Mouse (Mus musculus): ENCODE data around the gene Anks3.

Anks3 gene

DNA sequence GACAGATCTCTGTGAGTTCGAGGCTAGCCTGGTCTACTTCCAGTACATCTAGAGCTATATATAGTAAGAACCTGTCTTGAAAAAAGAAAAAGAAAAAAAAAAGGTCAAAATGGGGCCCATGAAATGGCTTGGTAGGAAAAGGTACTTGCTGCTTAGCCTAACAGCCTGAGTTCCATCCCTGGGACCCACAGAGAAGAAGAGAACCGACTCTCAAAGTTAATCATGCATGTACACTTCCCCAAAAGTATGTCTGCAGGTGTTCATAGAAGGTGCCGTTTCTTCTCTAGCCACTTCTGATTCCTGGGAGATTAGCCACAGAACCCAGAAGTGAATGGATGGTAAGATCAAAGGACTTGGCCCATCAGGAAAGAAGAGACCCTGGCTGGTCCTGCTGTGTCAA is 4.4 kb upstream of the Anks3 start:
- DNase-seq (ENCODE audit: extremely low spot score): no peak

DNA sequence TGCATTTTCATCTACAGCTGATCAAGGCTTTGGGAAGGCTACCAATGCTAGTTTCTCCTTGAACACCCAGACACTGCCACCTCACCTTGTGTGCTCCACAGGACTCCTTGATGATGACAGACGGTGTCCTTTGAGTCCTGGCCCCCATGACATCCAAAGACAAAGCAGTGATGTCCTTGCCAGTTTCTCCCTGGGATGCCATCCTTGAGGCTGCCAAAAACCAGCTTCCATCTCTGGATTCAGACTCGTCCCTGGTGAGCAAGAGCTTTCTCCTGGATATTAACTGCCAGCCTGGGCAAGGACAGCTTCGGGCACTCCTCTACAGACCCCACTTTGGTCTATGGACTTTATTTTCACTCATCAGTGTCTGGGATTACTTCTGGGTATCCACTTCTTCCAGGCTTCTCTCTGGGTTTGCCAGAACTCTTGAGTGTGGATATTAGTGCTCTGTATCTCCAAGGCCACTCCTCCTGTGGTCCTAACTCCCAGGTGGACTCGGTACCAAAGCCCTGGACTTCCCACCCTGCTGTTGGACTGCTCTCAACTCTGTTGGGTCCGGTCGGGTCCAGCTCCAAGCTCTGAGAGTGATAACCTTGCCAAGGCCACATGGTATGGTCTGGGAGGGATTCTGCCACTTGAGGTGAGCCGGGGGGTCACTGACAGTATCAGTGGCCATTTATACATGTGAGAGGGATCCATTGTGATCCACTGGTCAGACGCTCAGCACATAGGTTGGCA is 1.6 kb upstream of the Anks3 start:
- DNase-seq (ENCODE audit: extremely low spot score): no peak

DNA sequence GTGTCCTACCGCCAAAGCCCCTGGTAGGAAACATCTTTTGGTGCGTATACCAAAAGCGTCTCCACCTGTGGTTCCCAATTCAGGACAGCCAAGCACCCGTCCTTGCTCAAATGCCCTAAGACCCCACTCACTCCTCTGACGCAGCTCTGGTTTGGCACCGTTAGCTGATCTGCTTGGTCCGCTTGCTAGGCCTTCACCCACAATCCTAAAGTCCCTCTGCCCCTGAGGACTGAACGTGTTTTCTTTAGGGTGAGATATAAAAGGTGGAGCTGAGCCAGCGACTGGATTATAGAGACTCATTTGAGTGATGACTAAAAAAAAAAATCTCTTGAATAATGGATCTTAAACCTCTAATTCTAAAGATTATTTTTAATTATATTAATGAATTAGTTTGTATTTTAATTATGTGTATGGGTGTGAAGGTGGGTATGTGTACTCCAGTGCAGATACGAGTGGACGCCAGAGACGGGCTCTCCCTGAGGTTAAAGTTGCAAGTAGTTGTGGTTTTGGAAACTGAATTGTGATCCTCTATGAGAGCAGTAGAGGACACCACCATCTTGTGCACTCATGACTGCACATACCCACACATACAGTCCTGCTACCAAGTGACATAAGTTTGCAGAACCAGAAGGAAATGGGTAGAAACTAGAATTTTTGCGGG is 856 bp upstream of the Anks3 start:
- DNase-seq (ENCODE audit: extremely low spot score): no peak

DNA sequence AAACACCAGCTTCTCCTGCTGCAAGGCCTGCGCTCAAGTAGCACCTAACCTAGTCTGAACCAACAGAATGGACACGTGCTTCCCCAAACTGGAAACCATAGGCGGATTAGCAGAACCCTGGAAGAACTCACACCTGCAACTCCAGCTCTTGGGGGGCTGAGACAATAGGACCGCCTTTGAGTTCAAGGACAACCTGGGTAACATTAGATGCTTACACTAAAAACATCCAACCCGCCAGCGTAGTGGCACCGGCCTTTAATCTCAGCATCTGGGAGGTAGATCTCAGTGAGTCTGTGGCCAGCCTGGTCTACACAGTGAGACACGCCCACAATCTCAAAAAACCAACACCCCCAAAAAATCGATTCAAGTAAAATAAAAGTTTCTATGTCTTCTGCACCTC is 659 bp downstream of the Anks3 start:
- no peak for DNase-seq (ENCODE audit: extremely low spot score)

DNA sequence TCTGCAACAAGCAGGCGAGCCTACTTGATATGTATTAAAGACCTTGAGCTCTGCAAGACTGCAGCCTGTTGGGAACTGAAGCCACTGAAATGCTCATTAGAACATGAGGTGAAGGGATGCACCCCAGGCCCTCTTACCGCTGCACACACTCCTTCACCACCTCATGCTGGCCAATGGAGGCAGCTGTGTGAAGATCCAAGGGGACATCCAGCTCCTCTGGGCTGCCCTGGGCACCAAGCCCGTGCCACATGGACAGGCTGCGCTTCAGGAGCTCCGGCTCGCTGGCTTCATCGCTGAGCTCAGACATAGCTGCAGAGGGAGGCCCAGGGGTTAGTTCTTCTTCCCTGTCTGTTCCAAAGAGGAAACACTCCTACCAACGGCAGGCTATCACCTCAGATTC is 3.7 kb downstream of the Anks3 start:
- no peak for DNase-seq (ENCODE audit: extremely low spot score)

DNA sequence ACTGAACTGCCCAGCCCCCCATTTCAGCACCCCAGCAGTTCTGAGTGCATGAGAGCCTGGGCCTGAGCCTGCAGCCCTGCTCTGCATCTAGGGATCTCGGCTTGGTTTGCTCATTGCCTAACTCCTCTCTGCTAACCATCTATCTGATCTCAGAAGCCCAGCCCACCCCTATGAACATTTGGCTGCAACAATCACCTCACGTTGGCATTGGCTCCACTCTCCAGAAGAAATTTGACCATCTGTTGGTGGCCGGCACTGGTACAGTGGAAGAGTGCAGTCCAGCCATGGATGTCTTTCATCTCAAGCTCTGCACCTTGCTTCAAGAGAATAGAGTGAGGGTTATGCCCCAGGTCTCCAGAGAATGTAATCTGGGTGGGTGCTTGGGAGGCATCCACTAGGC is 6.6 kb downstream of the Anks3 start:
- DNase-seq (ENCODE audit: extremely low spot score): no peak

DNA sequence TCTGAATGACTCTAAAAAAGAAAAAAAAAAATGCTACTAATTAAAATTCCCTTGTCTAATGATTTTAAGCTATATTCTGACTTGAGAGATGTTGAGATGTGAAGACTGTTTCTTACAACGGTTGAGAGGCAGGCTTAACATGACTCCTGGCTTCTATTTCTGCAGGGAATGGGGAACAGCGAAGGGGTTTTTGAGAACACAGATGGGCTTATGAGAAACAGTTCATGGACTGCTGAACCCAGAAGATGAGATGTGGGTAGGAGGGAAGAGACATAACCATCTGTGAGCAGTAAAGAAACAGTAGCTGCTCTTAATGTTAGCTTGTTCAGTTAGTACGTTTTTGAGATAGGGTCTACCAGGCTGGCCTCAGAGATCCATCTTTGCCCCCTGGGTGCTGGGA is 7.4 kb downstream of the Anks3 start:
- no peak for DNase-seq (ENCODE audit: extremely low spot score)

DNA sequence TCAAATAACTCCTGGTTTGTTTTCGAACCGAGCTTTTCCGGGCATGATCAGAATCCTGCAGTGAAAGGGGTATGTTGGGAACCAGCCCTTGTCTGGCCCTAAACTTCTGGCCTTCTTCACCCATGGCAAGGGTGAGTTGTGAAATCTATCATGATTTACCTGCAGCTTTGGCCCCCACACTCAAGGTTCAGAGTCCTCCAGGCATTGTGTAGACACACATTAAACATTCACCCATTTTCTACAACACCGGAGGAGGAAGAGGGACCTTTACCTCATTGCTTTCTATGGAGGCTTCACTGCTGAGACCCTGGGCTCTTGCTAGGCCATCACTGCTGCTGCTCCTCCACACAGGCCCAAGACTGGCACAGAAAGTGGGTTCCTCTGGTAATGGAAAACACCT is 16.6 kb downstream of the Anks3 start:
- DNase-seq (ENCODE audit: extremely low spot score): no peak

DNA sequence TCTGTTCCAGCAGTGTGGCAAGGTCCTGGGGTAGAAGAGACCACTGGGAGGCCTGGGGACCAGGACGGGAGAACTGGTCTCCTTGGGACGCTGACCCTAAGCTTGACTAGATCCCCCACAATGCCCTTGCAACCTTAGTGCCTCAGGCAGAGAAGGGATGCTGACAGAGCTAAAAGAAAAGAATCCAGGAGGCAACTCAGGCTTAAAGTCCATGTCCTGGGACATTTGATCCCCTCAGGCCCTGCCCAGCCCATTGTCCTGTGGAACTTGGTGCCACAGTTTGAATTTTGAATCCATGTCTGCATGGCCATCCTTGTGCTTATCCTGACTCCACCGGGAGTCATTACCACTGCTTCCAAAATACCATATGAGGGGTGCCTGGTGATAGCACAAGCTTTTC is 17.9 kb downstream of the Anks3 start:
- no peak for DNase-seq (ENCODE audit: extremely low spot score)

DNA sequence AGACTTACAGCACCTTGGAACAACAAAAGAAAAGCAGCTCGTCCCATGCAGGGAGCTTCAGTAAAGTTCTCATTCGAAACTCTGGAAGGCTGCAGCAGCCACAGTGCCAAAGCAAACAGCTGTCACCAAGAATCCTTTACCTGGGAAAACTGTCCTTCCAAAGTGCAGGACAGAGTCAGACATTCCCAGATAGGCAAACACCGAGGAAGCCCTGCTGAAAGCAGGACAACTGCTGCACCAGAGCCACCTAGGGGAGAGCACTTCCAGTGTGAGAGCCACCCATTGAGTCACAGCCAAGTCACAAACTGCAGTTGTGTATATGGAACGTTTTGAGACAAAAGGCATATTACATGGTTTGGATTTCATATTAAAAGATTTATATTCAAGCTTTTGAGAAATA is 18.6 kb downstream of the Anks3 start:
- DNase-seq (ENCODE audit: extremely low spot score): no peak

DNA sequence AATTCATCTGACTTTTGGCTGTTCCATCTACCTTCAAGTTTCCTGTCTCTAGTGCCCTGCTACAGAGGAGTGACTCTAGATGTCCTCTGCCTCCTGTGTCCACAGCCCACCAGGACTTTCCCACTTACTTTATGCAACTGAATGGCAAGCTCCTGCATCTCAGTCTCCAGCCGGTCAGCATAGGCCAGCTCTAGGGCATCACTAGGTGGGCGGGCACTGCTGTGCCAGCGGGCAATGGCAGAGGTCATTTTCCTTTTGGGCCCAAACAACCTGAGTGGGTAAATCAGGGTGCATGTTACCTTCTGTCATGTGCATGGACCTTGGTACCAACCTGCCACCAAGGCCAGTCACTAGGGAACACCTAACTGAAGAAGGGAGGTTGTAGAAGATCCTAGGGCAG is 20.6 kb downstream of the Anks3 start:
- no peak for DNase-seq (ENCODE audit: extremely low spot score)

DNA sequence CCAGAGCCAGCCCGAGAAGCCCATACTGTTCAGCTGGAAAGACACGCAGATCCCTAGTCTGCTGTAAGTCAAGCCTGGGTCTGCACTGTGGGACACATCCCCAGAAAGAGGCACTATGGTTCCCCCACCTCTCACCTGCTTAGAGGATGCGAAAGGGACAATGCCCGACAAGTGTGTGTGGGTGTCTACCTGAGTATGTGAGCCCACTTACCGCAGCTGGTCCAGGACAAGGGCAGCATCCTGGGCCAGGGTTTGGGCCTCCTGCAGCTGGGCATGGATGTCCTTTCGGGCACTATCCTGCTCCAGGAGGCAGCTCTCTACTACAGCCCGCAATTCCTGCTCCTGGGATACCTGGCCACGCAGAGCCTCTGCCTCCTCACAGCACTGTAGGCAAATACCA is 21.1 kb downstream of the Anks3 start:
- DNase-seq (ENCODE audit: extremely low spot score): no peak

DNA sequence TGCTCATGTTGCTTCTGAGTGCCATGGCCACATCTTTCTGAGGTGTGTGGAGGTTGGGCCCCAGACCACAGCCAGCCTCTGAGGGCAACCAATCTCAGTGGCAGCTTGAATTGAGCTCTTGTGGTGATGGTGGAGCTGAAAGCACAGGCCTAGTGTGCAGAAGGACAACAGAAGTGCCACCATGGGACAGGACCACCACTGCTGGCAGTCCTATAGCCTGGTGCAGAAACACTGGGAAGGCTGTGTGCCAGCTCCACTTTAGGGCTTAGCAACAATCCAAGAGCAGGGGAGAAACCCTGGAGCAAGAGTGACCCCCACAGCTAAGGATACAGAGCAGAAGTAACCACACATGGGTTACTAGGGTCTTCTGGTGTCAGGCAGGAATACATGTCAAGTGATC is 23.0 kb downstream of the Anks3 start:
- DNase-seq (ENCODE audit: extremely low spot score): no peak

DNA sequence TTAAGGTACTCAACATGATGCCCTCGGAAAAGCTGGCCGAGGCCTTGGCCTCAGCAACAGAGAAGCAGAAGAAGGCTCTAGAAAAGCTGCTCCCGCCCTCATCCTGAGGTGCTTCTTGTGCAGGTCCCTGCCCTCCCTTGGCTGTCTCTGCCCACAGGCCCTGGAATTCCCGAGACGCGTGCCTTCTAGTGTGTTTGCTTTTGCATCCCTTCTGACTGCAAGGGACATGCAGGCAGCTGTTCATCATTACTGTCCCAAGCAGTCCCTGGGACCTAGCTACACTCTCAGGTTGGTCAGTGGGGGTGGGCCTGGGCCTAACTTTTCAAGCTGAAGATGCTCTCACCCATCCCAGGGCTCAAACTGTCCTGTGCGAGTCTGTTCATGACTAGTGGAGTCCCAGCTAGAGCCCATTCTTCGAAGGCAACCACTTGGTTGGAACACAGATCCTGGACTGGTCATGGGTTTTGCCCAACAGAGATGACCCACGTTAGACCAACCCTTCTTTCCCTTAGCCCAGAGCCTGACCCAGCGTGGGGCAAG is 23.6 kb downstream of the Anks3 start:
- no peak for DNase-seq (ENCODE audit: extremely low spot score)

DNA sequence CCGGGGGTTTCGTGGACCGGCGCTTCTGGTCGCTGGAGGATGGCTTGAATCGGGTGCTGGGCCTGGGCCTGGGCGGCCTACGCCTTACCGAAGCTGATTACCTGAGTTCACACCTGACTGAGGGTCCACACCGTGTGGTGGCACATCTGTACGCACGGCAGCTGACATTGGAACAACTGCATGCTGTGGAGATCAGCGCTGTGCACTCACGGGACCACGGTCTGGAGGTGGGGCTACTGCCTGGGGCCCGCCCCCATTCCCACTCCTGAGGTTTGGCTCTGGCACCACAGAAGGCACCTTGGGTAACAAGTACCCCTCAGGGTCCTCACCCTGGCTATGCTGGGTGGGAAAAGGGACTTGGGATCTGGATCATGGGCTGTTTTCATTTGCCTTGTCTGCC is 24.6 kb downstream of the Anks3 start:
- DNase-seq (ENCODE audit: extremely low spot score): no peak

DNA sequence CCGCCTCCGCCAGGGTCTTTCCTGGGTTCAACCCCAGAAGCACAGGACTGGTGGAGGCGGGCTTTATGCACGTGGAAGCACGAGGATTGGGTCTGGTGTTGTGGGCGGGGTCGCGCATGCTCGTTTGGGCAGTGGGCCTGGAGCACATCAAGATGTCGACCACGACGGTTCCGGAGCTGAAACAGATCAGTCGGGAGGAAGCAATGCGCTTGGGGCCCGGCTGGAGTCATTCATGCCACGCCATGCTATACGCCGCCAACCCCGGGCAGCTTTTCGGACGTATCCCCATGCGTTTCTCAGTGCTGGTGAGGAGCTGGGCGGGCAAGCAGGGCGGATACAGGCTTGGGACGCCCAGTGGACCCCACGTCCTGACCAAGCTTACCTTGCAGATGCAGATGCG is 25.0 kb downstream of the Anks3 start:
- DNase-seq (ENCODE audit: extremely low spot score): peak; percentile 95

DNA sequence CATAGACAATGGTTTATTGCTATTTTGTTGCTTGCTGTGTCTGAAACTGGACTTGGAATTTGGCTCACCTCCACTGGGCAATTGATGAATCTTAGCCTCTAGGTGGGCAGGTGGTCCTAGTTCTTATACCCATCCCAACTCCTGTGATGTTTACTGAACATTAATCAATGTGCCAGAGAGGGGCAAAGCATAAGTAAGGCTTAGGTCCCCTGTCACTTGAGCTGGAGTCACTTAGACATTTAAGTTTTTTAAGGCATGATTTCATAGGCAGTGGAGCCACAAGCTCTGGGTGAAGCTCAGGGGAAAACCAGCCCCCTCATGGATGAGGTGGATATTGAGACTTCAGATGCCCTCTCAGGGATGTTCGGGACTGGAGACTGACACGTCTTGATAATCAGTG is 25.5 kb downstream of the Anks3 start, which contains the start of gene Nudt16l1:
Gene Nudt16l1 (plus strand): TSS at position 301 of the 400 bp plus-strand sequence.
- no peak for DNase-seq (ENCODE audit: extremely low spot score)

DNA sequence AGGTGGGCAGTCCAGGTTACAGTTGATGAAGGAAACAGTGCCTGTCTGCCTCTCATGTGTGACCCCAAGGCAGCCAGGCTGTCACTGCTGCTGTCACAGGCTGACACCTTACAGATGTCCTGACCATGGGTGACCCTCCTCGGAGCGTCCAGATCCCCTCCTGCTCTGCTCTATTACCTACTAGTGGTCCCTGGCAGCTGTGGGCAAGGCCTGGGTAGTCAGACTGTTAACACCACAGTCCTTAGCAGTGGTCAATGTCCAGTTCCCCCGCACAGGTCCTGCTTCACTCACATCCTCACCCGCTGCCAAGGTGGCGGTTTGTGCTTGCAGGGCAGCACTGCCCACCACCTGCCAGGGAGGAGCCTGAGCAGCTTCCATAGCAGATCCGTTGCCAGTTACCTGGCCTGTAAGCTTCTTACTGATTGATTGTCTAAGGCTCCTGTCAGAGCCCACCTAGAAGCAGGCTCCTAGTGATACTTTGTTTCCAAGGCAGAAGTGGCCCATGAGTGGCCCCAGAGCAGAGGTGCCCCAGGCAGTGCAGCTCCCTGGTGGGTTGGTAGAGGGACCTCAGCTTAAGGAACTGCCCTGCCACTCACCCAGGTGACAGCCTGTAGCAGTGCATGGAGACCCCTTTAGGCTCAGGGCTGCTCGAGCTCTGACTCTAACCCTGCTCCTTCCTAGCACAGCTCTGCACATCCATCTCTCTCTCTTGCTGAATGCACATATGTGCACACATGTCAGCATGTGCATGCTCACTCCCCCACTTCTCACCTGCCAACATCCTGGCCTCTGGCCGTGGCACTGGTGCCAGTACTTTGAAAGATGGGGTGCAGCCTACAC is 26.4 kb downstream of the Anks3 start:
- no peak for DNase-seq (ENCODE audit: extremely low spot score)

DNA sequence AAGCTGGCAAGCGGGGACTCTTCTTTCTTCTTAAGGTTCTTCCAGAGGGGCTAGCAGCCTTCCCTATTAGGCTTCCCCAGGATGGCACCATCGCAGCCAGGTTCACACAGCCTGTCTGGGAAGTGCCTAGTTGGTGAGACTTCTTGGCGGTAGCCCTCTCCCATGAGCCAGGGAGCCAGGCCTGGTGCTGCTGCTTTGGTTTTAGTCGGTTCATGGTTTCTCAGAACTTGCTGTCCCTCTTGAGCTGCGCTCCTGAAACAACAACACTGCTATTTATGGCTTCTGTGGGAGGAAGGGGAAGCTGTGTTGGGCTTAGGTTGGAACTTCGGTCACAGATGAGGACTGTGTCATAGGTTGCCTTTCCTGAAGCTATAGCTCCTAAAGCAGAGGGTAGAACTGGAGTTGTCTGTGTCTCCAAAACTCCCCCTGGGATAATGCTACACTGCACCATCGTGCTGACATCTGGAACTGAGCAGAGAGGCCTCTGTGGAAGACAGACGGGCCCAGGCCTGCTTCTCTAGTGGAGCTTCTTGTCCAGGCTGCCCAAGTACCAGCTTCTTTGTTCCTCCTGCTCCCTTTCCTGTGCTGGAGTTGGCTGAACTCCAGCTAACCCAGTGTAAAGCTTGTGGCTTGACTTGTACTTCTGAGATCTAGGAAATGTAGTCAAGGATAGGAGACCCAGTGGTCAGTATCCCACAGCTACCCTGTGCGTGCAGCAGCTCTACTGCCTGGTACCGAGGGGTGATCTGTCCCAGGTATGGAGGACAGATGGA is 27.9 kb downstream of the Anks3 start:
- no peak for DNase-seq (ENCODE audit: extremely low spot score)

DNA sequence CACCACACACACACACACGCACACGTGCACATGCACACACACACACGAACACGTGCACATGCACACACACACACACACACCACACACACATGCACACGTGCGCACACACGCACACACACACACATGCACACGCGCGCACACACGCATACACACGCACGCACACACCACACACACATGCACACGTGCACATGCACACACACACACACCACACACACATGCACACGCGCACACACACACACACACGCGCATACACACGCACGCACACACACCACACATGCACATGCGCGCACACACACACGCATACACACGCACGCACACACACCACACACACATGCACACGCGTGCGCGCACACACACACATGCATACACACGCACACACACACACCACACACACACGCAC is 28.6 kb downstream of the Anks3 start:
- no peak for DNase-seq (ENCODE audit: extremely low spot score)

DNA sequence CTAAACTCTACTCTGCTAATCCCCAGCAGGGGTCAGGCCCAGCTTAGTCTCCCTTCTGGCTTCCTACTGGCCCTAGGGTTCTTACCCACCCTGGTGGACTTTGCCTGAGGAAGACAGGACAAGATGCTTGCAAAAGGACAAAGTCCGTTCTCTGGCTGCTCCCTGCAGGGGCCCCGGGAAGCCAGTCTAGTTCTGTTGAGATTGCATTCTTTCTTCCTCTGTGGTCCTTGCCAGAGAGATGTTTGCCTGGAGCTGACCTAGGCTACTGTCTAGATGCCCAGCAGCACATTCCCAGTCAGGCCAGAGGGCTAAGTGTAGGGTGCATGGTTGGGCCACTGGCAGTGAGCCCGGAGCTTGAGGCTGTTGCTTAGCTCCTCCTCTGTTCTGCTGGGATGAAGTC is 31.6 kb downstream of the Anks3 start:
- DNase-seq (ENCODE audit: extremely low spot score): no peak

DNA sequence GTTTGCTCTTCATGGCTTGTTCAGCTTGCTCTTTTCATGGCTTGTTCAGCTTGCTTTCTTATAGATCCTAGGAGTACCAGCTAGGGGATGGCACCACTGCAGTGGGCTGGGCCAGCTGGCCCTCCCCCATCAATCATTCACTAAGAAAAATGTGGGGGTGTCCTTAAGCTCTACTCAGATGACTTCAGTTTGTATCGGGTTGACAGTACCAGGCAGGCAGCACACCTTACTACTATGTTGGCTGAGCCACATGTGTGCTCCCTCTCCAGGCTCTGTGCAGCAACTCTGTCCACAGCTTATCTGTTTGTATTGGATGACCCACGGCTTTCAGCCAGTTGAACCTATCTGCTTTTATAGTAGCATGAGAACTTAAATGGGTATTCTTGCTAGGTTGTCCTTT is 35.5 kb downstream of the Anks3 start:
- no peak for DNase-seq (ENCODE audit: extremely low spot score)
